Mouse (Mus musculus) limb, embryonic 13.5 days (tissue): ENCODE measurements around the gene Olfr104-ps. TPM values are rescaled to one million over a fixed set of nuclear protein-coding genes. Genes with fewer than 3 reads are reported as not detected.

ENCODE experiments used
- ATAC-seq: fragments of 200-750 bp; cut with Nextera tagmentation; 2 replicates; pipeline ENCODE4 v1.8.0; 2017; ENCODE audit warnings: low read depth, moderate number of reproducible peaks, moderate TSS enrichment; ENCODE audit not compliant: low FRiP score
- H3K27ac ChIP-seq: fragments of 300-500 bp; sonication (generic); 2 replicates; pipeline ENCODE4 v1.5.1; 2015; ENCODE audit warnings: inconsistent platforms, mild to moderate bottlenecking, moderate library complexity
- H3K27me3 ChIP-seq: fragments of 300-500 bp; sonication (generic); 2 replicates; pipeline ENCODE4 v1.6.1; 2015; ENCODE audit warnings: mild to moderate bottlenecking, inconsistent platforms
- H3K36me3 ChIP-seq: fragments of 300-500 bp; sonication (generic); 2 replicates; pipeline ENCODE4 v1.6.1; 2015; ENCODE audit warnings: inconsistent platforms, mild to moderate bottlenecking, moderate library complexity
- H3K4me1 ChIP-seq: fragments of 300-500 bp; sonication (generic); 2 replicates; pipeline ENCODE4 v1.6.1; 2015; ENCODE audit warnings: inconsistent platforms
- H3K4me2 ChIP-seq: fragments of 300-500 bp; sonication (generic); replicated peaks from 2 replicates; pipeline ENCODE4 v1.6.1; 2015; ENCODE audit warnings: inconsistent platforms, mild to moderate bottlenecking, moderate library complexity
- H3K4me3 ChIP-seq: fragments of 300-500 bp; sonication (generic); 2 replicates; pipeline ENCODE4 v1.5.1; 2015; ENCODE audit warnings: moderate library complexity, mild to moderate bottlenecking, inconsistent platforms
- H3K9ac ChIP-seq: fragments of 300-500 bp; sonication (generic); 2 replicates; pipeline ENCODE4 v1.6.1; 2015; ENCODE audit warnings: mild to moderate bottlenecking, inconsistent platforms
- H3K9me3 ChIP-seq: fragments of 300-500 bp; sonication (generic); 2 replicates; pipeline ENCODE4 v1.6.1; 2016; ENCODE audit warnings: inconsistent platforms
- WGBS: fragments of 180-500 bp; shearing (Covaris S2); methylation state at CpG from one replicate; pipeline ENCODE4 v1.1.7; 2015; 5-methylcytosine and 5-hydroxymethylcytosine counted together
- polyA plus RNA-seq: library from polyadenylated mRNA; unstranded; fragments of >200 nt; fragmentation: Nextera tagmentation; extraction: Ambion mirVana; gene quantifications from 2 replicates; pipeline ENCODE4 v1.2.1, GENCODE M21; 2015

Gene Olfr104-ps
- not detected in 2 replicates for polyA plus RNA-seq

DNA sequence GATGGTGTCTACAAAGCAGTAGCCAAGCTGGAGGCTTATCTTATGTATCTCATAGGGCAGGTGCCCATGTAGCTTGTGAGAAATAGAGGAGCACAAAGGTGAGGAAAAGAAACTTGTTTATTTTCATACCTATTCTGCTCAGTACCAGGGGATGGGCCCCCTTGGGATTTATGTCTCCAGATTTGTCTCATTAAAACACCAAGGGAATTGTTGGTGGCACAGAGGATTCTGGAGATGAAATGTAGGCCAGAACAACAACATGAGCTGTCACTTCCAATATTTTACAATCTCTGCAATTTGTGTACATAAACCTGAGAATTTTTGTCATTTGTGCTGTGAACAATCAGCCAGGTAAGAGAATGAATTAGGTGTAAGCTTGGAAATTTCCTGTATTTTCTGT is at the start of gene Olfr104-ps:
Gene Olfr104-ps (plus strand): TSS at position 301 of the 400 bp plus-strand sequence.
- no peak for ATAC-seq
- Histone ChIP-seq H3K9me3 (no peaks in the 10 kb centered on the region), H3K4me2 (no peak within 1 kb of the TSS), H3K36me3 (no peaks in the 10 kb centered on the region), H3K27ac (no peak within 1 kb of the TSS), H3K9ac (no peak within 1 kb of the TSS), H3K4me1 (no peaks in the 10 kb centered on the region), H3K4me3 (no peak within 1 kb of the TSS), H3K27me3 (no peaks in the 10 kb centered on the region)

DNA sequence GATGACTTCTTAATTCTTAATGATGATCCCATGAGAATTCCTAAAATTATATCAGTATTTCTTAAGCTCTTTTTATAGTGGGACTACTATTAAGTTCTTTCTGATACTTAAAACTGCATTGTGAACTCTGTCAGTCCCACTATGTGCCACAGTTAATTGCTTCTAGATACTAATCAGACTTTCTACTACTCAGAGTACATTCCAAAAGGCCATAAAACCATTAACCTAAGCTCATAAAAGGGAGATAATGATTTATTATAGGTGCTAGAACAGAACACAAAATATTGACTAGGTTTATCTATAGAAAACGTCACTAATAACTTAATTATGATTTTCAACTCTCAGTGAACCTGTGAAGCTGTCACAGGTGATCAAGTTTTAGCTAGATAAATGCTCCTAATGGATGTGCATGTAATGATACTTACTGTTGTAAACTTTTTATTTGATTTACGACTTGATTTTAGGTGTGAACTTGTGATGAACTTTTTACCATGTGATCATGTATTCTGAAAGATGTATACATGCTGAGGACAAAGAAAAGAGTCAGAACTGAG is 49.2 kb upstream of the Olfr104-ps start:
- Histone ChIP-seq H3K36me3 (no peaks in the 10 kb centered on the region), H3K4me2 (no peak overlapping the region), H3K9ac (no peak overlapping the region), H3K9me3 (no peaks in the 10 kb centered on the region), H3K4me1 (no peaks in the 10 kb centered on the region), H3K4me3 (no peak overlapping the region), H3K27me3 (no peaks in the 10 kb centered on the region), H3K27ac (no peak overlapping the region)
- no peak for ATAC-seq
- 36% methylated on average over 2 of the region's 2 CpGs for WGBS

DNA sequence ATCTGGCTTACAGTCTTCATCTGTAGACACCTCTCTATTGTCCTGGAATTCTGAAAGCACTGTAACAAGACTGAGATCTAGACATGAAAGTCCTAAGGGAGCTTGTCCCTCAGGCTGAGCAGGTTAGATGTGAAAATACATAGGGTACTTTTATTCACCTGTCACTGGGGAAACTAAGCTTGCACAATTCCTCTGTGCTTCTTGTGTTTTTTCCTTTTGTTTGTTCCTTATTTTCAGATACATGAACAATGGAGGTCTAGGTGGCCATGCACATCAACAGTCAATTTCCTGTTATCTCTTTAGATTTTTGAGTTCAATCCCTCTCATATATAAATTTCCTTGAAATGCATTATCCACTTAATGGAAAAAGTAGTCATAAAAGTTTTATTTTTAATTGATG is 42.4 kb upstream of the Olfr104-ps start, which contains the start of gene Olfr102:
Gene Olfr102 (minus strand): TSS at position 101 of the 400 bp plus-strand sequence.
- no peaks in the 10 kb centered on the region; the same call in 1 of the 2 replicates for H3K9me3 ChIP-seq
- no peak within 1 kb of the TSS for H3K4me2 ChIP-seq
- no peak for ATAC-seq

DNA sequence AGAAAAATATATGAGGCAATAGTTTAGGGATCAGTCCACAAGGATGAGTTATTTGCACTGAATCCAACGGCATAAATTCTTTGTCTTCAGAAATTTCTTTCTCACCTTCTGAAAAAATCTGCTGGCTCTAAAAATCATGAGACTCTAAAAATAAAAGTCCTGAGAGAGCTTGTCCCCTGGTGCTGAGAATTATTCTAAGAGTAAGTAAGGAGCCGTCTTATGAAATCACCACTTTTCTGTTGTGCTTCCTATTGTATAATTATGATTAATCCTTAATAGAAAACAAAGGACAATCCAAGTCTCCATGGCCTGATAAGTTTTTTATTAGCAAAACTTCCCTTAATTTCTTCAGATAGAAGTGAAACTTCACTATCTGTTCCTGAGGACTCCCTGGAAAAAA is 19.8 kb upstream of the Olfr104-ps start, which contains the start of gene Olfr103:
Gene Olfr103 (minus strand): TSS at position 101 of the 400 bp plus-strand sequence.
- no peaks in the 10 kb centered on the region for H3K9me3 ChIP-seq
- ATAC-seq: no peak
- no peaks in the 10 kb centered on the region for H3K27me3 ChIP-seq
- H3K4me2 ChIP-seq: no peak within 1 kb of the TSS
- H3K4me1 ChIP-seq: no peaks in the 10 kb centered on the region
- H3K9ac ChIP-seq: no peak within 1 kb of the TSS
- H3K27ac ChIP-seq: no peak within 1 kb of the TSS
- no peak within 1 kb of the TSS for H3K4me3 ChIP-seq
- H3K36me3 ChIP-seq: no peaks in the 10 kb centered on the region
- 84% methylated on average over 2 of the region's 2 CpGs for WGBS

More for the DNA sequence above, 42.4 kb upstream of the Olfr104-ps start, which contains the start of gene Olfr102:
- Histone ChIP-seq H3K4me1 (no peaks in the 10 kb centered on the region), H3K27me3 (no peaks in the 10 kb centered on the region), H3K4me3 (no peak within 1 kb of the TSS), H3K36me3 (no peaks in the 10 kb centered on the region), H3K9ac (no peak within 1 kb of the TSS), H3K27ac (no peak within 1 kb of the TSS)

DNA sequence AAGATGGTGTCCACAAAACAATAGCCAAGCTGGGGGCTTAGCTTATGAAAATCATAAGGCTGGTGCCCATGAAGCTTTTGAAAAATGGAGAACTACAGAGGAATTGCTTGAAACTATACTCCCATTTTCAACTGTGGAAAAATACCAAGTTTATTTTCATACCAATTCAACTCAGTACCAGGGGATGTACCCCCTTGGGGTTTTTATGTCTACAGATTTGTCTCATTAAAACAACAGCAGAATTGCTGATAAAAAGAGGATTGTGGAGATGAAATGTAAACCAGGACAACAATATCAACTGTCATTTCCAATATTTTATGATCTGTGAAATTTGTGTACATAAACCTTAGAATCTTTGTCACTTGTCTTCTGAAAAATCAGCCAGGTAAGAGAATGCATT is 19.4 kb downstream of the Olfr104-ps start, which contains the start of gene Olfr105-ps:
Gene Olfr105-ps (plus strand): TSS at position 301 of the 400 bp plus-strand sequence.
- Histone ChIP-seq H3K4me2 (no peak within 1 kb of the TSS), H3K27me3 (no peaks in the 10 kb centered on the region), H3K4me1 (no peaks in the 10 kb centered on the region), H3K36me3 (no peaks in the 10 kb centered on the region), H3K4me3 (no peak within 1 kb of the TSS), H3K9me3 (0 out of 2 replicates have a peak, but pooled peaks cover 2% of the 10 kb centered on the region), H3K9ac (no peak within 1 kb of the TSS), H3K27ac (no peak within 1 kb of the TSS)
- no peak for ATAC-seq

DNA sequence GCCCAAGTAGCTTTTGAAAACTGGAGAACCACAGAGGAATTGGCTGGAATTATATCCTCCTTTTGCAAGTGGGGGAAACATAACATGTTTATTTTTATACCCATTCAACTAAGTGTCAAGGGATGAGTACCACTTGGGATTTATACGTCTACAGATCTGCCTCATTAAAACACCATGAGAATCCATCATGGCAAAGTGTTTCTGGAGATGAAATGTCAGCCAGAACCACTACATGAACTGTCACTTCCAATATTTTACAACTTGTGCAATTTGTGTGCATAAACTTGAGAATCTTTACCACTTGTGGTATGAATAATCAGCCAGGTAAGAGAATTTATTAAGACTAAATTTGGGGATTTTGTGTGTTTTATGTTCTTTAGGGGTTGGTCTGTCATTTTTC is 30.7 kb downstream of the Olfr104-ps start, which contains the start of gene Olfr106-ps:
Gene Olfr106-ps (plus strand): TSS at position 301 of the 400 bp plus-strand sequence.
- Histone ChIP-seq H3K9me3 (no peaks in the 10 kb centered on the region), H3K36me3 (no peaks in the 10 kb centered on the region), H3K27ac (no peak within 1 kb of the TSS), H3K4me3 (no peak within 1 kb of the TSS), H3K4me2 (no peak within 1 kb of the TSS), H3K4me1 (no peaks in the 10 kb centered on the region), H3K27me3 (no peaks in the 10 kb centered on the region), H3K9ac (no peak within 1 kb of the TSS)
- WGBS: 72% methylated on average over 1 of the region's 1 CpGs
- no peak for ATAC-seq

DNA sequence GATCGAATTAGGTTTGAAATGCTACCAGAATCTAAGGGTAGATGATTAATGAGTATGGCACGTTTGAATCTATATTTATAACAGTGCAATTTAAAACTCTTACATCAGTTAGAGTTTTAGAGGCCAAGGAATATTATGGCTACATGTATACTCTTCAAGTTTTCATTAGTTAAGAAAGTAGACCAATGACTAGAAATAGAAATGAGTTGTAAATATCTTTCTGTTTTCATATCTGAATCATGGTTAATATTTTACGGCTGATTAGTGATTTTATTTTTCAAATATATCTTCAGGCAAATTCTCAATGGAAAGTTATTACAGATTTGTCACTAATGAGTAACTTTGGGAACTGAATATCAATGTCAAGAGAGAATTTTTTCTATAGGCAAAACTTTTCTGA is 39.5 kb downstream of the Olfr104-ps start, which contains the start of gene Olfr107:
Gene Olfr107 (plus strand): TSS at position 301 of the 400 bp plus-strand sequence.
- Histone ChIP-seq H3K9ac (no peak within 1 kb of the TSS), H3K4me1 (no peaks in the 10 kb centered on the region), H3K9me3 (no peaks in the 10 kb centered on the region), H3K4me2 (no peak within 1 kb of the TSS), H3K27ac (no peak within 1 kb of the TSS), H3K27me3 (no peaks in the 10 kb centered on the region), H3K36me3 (no peaks in the 10 kb centered on the region), H3K4me3 (no peak within 1 kb of the TSS)
- ATAC-seq: no peak
- 78% methylated on average over 3 of the region's 3 CpGs for WGBS

DNA sequence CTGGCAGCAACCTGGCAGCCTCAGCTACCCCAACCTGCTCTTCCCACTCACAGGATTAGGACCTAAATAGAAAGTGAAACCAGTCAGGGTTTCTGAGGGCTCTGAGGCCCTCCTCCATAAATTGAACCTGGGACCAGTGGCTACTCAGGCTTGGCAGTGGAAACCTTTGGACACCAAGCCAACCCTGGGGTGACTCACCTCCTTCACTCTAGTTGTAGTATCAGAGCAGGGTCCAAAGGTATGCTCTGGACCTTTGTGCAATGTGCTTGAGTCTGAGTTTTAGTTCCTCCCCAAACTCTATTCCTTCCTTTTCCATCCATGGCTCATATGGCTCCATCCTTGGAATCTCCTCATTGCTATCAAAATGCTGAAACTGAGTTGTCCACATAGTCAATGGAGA is 54.0 kb downstream of the Olfr104-ps start:
- Histone ChIP-seq H3K9me3 (0 out of 2 replicates have a peak, but pooled peaks cover 7% of the 10 kb centered on the region), H3K27me3 (no peaks in the 10 kb centered on the region), H3K36me3 (no peaks in the 10 kb centered on the region), H3K4me1 (no peaks in the 10 kb centered on the region), H3K27ac (no peak overlapping the region), H3K9ac (no peak overlapping the region), H3K4me2 (no peak overlapping the region), H3K4me3 (no peak overlapping the region)
- ATAC-seq: no peak

Other genes with a start within 250 kb of the Olfr104-ps start
- gene Olfr92, start 239.5 kb upstream of the Olfr104-ps start, polyA plus RNA-seq: not detected in 2 replicates
- gene Olfr93, start 198.1 kb upstream of the Olfr104-ps start, polyA plus RNA-seq: not detected in 2 replicates
- not detected in 2 replicates for gene Ubd, start 165.7 kb upstream of the Olfr104-ps start, polyA plus RNA-seq
- gene Olfr94, start 158.6 kb upstream of the Olfr104-ps start, polyA plus RNA-seq: not detected in 2 replicates
- gene Olfr95, start 146.5 kb upstream of the Olfr104-ps start, polyA plus RNA-seq: not detected in 2 replicates
- not detected in 2 replicates for gene Olfr96, start 139.4 kb upstream of the Olfr104-ps start, polyA plus RNA-seq
- not detected in 2 replicates for gene Olfr97, start 122.3 kb upstream of the Olfr104-ps start, polyA plus RNA-seq
- not detected in 2 replicates for gene Olfr98, start 95.8 kb upstream of the Olfr104-ps start, polyA plus RNA-seq
- gene H2-M3, start 89.4 kb upstream of the Olfr104-ps start, polyA plus RNA-seq: 1.8 and 2.0 TPM in 2 replicates
- not detected in 2 replicates for gene Olfr99, start 76.1 kb upstream of the Olfr104-ps start, polyA plus RNA-seq
- not detected in 2 replicates for gene Olfr101, start 55.3 kb upstream of the Olfr104-ps start, polyA plus RNA-seq
- gene Olfr102, start 42.5 kb upstream of the Olfr104-ps start, polyA plus RNA-seq: not detected in 2 replicates
- gene Olfr103, start 19.9 kb upstream of the Olfr104-ps start, polyA plus RNA-seq: not detected in 2 replicates
- not detected in 2 replicates for gene Olfr105-ps, start 19.5 kb downstream of the Olfr104-ps start, polyA plus RNA-seq
- not detected in 2 replicates for gene Olfr106-ps, start 30.8 kb downstream of the Olfr104-ps start, polyA plus RNA-seq
- gene Olfr107, start 39.6 kb downstream of the Olfr104-ps start, polyA plus RNA-seq: 0.04 TPM in 1 of 2 replicates, not detected in the other
- gene Olfr108, start 85.9 kb downstream of the Olfr104-ps start, polyA plus RNA-seq: not detected in 2 replicates
- not detected in 2 replicates for gene Olfr109, start 99.3 kb downstream of the Olfr104-ps start, polyA plus RNA-seq
- gene H2-M2, start 124.0 kb downstream of the Olfr104-ps start, polyA plus RNA-seq: not detected in 2 replicates
- gene Olfr110, start 132.9 kb downstream of the Olfr104-ps start, polyA plus RNA-seq: not detected in 2 replicates
- gene Olfr111, start 148.4 kb downstream of the Olfr104-ps start, polyA plus RNA-seq: not detected in 2 replicates
- gene Olfr112, start 209.9 kb downstream of the Olfr104-ps start, polyA plus RNA-seq: not detected in 2 replicates
- not detected in 2 replicates for gene Olfr113, start 218.1 kb downstream of the Olfr104-ps start, polyA plus RNA-seq
- not detected in 2 replicates for gene Olfr114, start 233.2 kb downstream of the Olfr104-ps start, polyA plus RNA-seq